Mouse (Mus musculus) liver, adult 2 months (tissue): ENCODE measurements at regions not wholly inside any gene's neighbourhood (a gene's known extent, or its start where the extent isn't known, plus 50 kb on each side); places are given as distances from the start of the nearest gene placed in this dataset.

Source experiments
- CTCF ChIP-seq: fragments of 200-500 bp; IDR thresholded peaks from 2 replicates; pipeline ENCODE4 v1.5.1; 2011; ENCODE audit warnings: low read depth, low read length, control low read depth
- POLR2A ChIP-seq: fragments of 200-500 bp; IDR thresholded peaks from 2 replicates; pipeline ENCODE4 v1.6.1; 2011; ENCODE audit warnings: low read length, control low read depth; ENCODE audit not compliant: insufficient read depth; ENCODE audit errors: extremely low read depth

GRCm38 (mm10) chrX:158577856-158578255 lies 534.8 kb upstream of the Cnksr2 start:
- TF ChIP-seq CTCF (no peak), POLR2A (no peak)
